Mouse (Mus musculus): Measurements from ENCODE around the gene Naglu.

The Naglu gene

GRCm38 (mm10) chr11:101057860-101058259 lies 12.0 kb upstream of the Naglu start:
- DNase-seq (ENCODE audit: low read depth, low spot score): peak; percentile 57

GRCm38 (mm10) chr11:101058726-101059125 lies 11.1 kb upstream of the Naglu start:
- no peak for DNase-seq (ENCODE audit: low read depth, low spot score)

GRCm38 (mm10) chr11:101059473-101059872 lies 10.3 kb upstream of the Naglu start:
- DNase-seq (ENCODE audit: low read depth, low spot score): no peak

- no peak for DNase-seq (ENCODE audit: low read depth, low spot score)
These were observed 9.7 kb upstream of the Naglu start for GRCm38 (mm10) chr11:101060126-101060525.

- DNase-seq (ENCODE audit: low read depth, low spot score): no peak
These were observed 8.8 kb upstream of the Naglu start for GRCm38 (mm10) chr11:101061049-101061448.

GRCm38 (mm10) chr11:101062165-101062884 lies 7.5 kb upstream of the Naglu start:
- DNase-seq (ENCODE audit: low read depth, low spot score): no peak

- DNase-seq (ENCODE audit: low read depth, low spot score): no peak
These were observed 6.7 kb upstream of the Naglu start for GRCm38 (mm10) chr11:101062971-101063675.

- no peak for DNase-seq (ENCODE audit: low read depth, low spot score)
These were observed 6.0 kb upstream of the Naglu start for GRCm38 (mm10) chr11:101063676-101064327.

- DNase-seq (ENCODE audit: low read depth, low spot score): no peak
These were observed 5.3 kb upstream of the Naglu start for GRCm38 (mm10) chr11:101064462-101064861.

GRCm38 (mm10) chr11:101065002-101065401 lies 4.8 kb upstream of the Naglu start:
- DNase-seq (ENCODE audit: low read depth, low spot score): no peak

GRCm38 (mm10) chr11:101066549-101067412 lies 3.0 kb upstream of the Naglu start:
- peak; percentile 67 for DNase-seq (ENCODE audit: low read depth, low spot score)

GRCm38 (mm10) chr11:101070189-101070527 lies 346 bp downstream of the Naglu start:
- DNase-seq (ENCODE audit: low read depth, low spot score): no peak

GRCm38 (mm10) chr11:101070987-101071386 lies 1.2 kb downstream of the Naglu start:
- no peak for DNase-seq (ENCODE audit: low read depth, low spot score)

- no peak for DNase-seq (ENCODE audit: low read depth, low spot score)
These were observed 2.1 kb downstream of the Naglu start for GRCm38 (mm10) chr11:101071810-101072428.

- DNase-seq (ENCODE audit: low read depth, low spot score): no peak
These were observed 8.3 kb downstream of the Naglu start, which contains the start of gene Hsd17b1 for GRCm38 (mm10) chr11:101078121-101078520. Hsd17b1 (plus strand) TSS chr11:101078411.

GRCm38 (mm10) chr11:101079746-101080145 lies 9.9 kb downstream of the Naglu start:
- no peak for DNase-seq (ENCODE audit: low read depth, low spot score)

- no peak for DNase-seq (ENCODE audit: low read depth, low spot score)
These were observed 10.6 kb downstream of the Naglu start for GRCm38 (mm10) chr11:101080421-101080820.

- DNase-seq (ENCODE audit: low read depth, low spot score): no peak
These were observed 11.8 kb downstream of the Naglu start for GRCm38 (mm10) chr11:101081659-101082058.

- peak; percentile 79 for DNase-seq (ENCODE audit: low read depth, low spot score)
These were observed 12.6 kb downstream of the Naglu start, which contains the start of gene Coasy for GRCm38 (mm10) chr11:101082208-101083082. Coasy (plus strand) TSS chr11:101082565.

- no peak for DNase-seq (ENCODE audit: low read depth, low spot score)
These were observed 13.4 kb downstream of the Naglu start for GRCm38 (mm10) chr11:101083083-101083697.

All from embryo, embryonic 11.5 days (tissue).